Comparison of ENCODE assay signal across 18 mouse cellular contexts in the genomic region with DNA sequence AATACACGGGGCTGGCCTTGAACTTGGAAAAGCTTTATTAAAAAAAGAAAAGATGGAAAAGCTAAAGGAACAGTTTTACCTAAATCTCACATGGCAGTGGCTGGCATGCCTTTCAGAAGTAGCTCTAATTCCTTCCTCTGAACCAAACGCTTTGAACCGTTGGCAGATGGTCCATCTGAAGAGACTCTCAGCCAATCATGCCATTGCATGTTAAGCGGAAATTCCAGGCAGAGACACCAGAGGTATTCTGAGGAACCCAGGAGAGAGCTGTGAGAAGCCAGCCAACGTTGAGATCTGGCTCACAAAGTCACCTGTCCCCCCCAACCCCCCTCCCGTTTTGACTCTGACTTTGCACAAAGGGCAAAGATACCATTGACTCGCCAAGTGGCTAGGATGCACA. TPM values are rescaled to one million over a fixed set of nuclear protein-coding genes. Genes with fewer than 3 reads are reported as not detected.
DNase-seq lines count a peak whose midpoint lies in the region; ATAC-seq and TF ChIP-seq lines count a peak whose summit lies in the region.
"Had no signal": no experiment of that assay in that cellular context is flagged by ENCODE, and none has a peak within 500 bp of the region (broad histone marks: within the 10 kb centered on the region; RNA-seq: fewer than 3 reads in every experiment).

No protein-coding gene starts in this region.

- H3K27ac ChIP-seq in thymus, adult 2 months (ENCODE audit: control insufficient read depth, insufficient read depth, low read length), result no peak overlapping the region
- no peak overlapping the region for H3K27ac ChIP-seq in neural tube, embryonic 15.5 days (replicated peaks)
- H3K27ac ChIP-seq: embryonic facial prominence, embryonic 12.5 days; heart, embryonic 13.5 days had no signal

- DNase-seq in brain, adult 2 months (ENCODE audit: low read depth, low spot score), result peak; percentile 89
- DNase-seq in cerebellum, adult 11 months, result peak; percentile 47
- peak; percentile 51 for DNase-seq in cerebellum, adult 8-10 months
- DNase-seq in cerebellum, postnatal 14 days, result peak; percentile 61 to 81
- DNase-seq in thymus, adult 2 months, result no peak
- no peak for DNase-seq in ovary, postnatal 10 days (ENCODE audit: low spot score)
- DNase-seq: adrenal gland, postnatal 25 days; gastrocnemius, postnatal 25 days; heart, adult 11 months; kidney, adult 11 months had no signal

- TF ChIP-seq POLR2A in thymus, adult 2 months (IDR thresholded peaks at IDR 0.05; ENCODE audit: control insufficient read depth, extremely low read depth, insufficient read depth, low read length, poor library complexity), result no peak

- H3K27me3 ChIP-seq in thymus, adult 2 months (ENCODE audit: control insufficient read depth, insufficient read depth, low read length), result no peaks in the 10 kb centered on the region
- no peaks in the 10 kb centered on the region for H3K27me3 ChIP-seq in neural tube, embryonic 15.5 days (replicated peaks)
- H3K27me3 ChIP-seq: CH12.LX; embryonic facial prominence, embryonic 12.5 days; heart, embryonic 13.5 days; Patski had no signal

- ATAC-seq in neural tube, embryonic 15.5 days (ENCODE audit: low FRiP score), result no peak
- ATAC-seq: activated CD4-positive, CD25-positive, alpha-beta regulatory T cell, adult 4 months; forebrain, embryonic 16.5 days; hindbrain, embryonic 16.5 days; Patski had no signal

- WGBS in thymus, adult 2 months, result 67% methylated on average over 7 of the region's 7 CpGs
- WGBS in neural tube, embryonic 15.5 days, result 68% methylated on average over 7 of the region's 7 CpGs

- H3K4me2 ChIP-seq in neural tube, embryonic 15.5 days, result no peak overlapping the region
- H3K4me2 ChIP-seq: embryonic facial prominence, embryonic 12.5 days; heart, embryonic 13.5 days had no signal

- no peaks in the 10 kb centered on the region for H3K9me3 ChIP-seq in neural tube, embryonic 15.5 days (replicated peaks)
- H3K9me3 ChIP-seq: embryonic facial prominence, embryonic 12.5 days; heart, embryonic 13.5 days had no signal

- H3K9ac ChIP-seq in neural tube, embryonic 15.5 days (replicated peaks), result no peak overlapping the region
- H3K9ac ChIP-seq: embryonic facial prominence, embryonic 12.5 days; heart, embryonic 13.5 days had no signal

- peaks cover 30% of the 10 kb centered on the region for H3K4me1 ChIP-seq in thymus, adult 2 months (replicated peaks; ENCODE audit: control insufficient read depth, insufficient read depth, low read length)
- H3K4me1 ChIP-seq in neural tube, embryonic 15.5 days, result peaks cover 58% of the 10 kb centered on the region

- no peak for TF ChIP-seq CTCF in thymus, adult 2 months (IDR thresholded peaks at IDR 0.05; ENCODE audit: borderline replicate concordance, control insufficient read depth, extremely low read depth, insufficient read depth, low read length, poor library complexity)

- H3K4me3 ChIP-seq in thymus, adult 2 months (ENCODE audit: control insufficient read depth, insufficient read depth, low read length), result no peak overlapping the region
- H3K4me3 ChIP-seq in neural tube, embryonic 15.5 days (replicated peaks), result no peak overlapping the region
- H3K4me3 ChIP-seq: embryonic facial prominence, embryonic 12.5 days; heart, embryonic 13.5 days had no signal

- H3K36me3 ChIP-seq in thymus, adult 2 months (ENCODE audit: control insufficient read depth, insufficient read depth, low read length), result no peaks in the 10 kb centered on the region
- no peaks in the 10 kb centered on the region for H3K36me3 ChIP-seq in neural tube, embryonic 15.5 days
- H3K36me3 ChIP-seq: embryonic facial prominence, embryonic 12.5 days; heart, embryonic 13.5 days had no signal

RNA-seq across cellular contexts. Expression of a gene that starts 42.2 kb away (rescaled TPM):
- 42.8 and 58.3 TPM in 2 replicates for polyA plus RNA-seq in thymus, adult 2 months (2012; rRNA removed)
- polyA plus RNA-seq in neural tube, embryonic 15.5 days (2015; fragmentation: Nextera tagmentation; extraction: Ambion mirVana), result 11.5 and 12.3 TPM in 2 replicates

Comparison
In these comparisons a context has a peak if more than half of its experiments do, and no peak if none do; other contexts are left out.
1. DNase-seq: peak in brain, adult 2 months (single experiment), cerebellum, adult 11 months (single experiment), cerebellum, adult 8-10 months (single experiment) and cerebellum, postnatal 14 days (2 of 2); none in thymus, adult 2 months (single experiment) and ovary, postnatal 10 days (single experiment).